20 mouse cellular contexts compared by ENCODE assay signal in genomic region chr19:47225791-47226190, GRCm38 (mm10). TPM values are rescaled to one million over a fixed set of nuclear protein-coding genes. Genes with fewer than 3 reads are reported as not detected.
DNase-seq lines count a peak whose midpoint lies in the region; ATAC-seq lines count a peak whose summit lies in the region.
"Had no signal": no experiment of that assay in that cellular context is flagged by ENCODE, and none has a peak within 500 bp of the region (broad histone marks: within the 10 kb centered on the region; RNA-seq: fewer than 3 reads in every experiment).

No protein-coding gene starts in this region.

- peak; percentile 82 for DNase-seq in cerebellum, adult 11-12 months
- DNase-seq in cerebellum, postnatal 10 days, result no peak
- peak; percentile 73 for DNase-seq in MN1 (ENCODE audit: low spot score)
- peak; percentile 63 for DNase-seq in cerebellum, adult 8-10 months
- peak; percentile 67 to 75 for DNase-seq in cerebellum, postnatal 25 days
- no peak for DNase-seq in midbrain, embryonic 11.5 days (ENCODE audit: low spot score, missing footprints)
- DNase-seq in frontal cortex, postnatal 10 days (ENCODE audit: low spot score in 2 of 2), result no peak
- DNase-seq: adrenal gland, postnatal 14 days; gastrocnemius, postnatal 14 days; heart, adult 2 months; heart, postnatal 14 days; kidney, adult 11 months had no signal

- H3K9me3 ChIP-seq in midbrain, embryonic 11.5 days (ENCODE audit: control insufficient read depth, low read length), result no peaks in the 10 kb centered on the region
- H3K9me3 ChIP-seq: embryonic facial prominence, embryonic 10.5 days; forebrain, embryonic 13.5 days; heart, embryonic 15.5 days; hindbrain, embryonic 13.5 days had no signal

- peaks cover 7% of the 10 kb centered on the region for H3K4me1 ChIP-seq in midbrain, embryonic 11.5 days (ENCODE audit: control insufficient read depth, insufficient read depth, low read length)

- H3K27ac ChIP-seq in midbrain, embryonic 11.5 days (ENCODE audit: low read depth, low read length), result no peak overlapping the region
- H3K27ac ChIP-seq: forebrain, embryonic 13.5 days; heart, adult 2 months; heart, embryonic 15.5 days; hindbrain, embryonic 13.5 days; hindbrain, postnatal 0 days had no signal

- ATAC-seq in midbrain, embryonic 11.5 days (ENCODE audit: low FRiP score), result no peak
- ATAC-seq: activated CD4-positive, CD25-positive, alpha-beta regulatory T cell, adult 4 months; forebrain, embryonic 13.5 days; hindbrain, postnatal 0 days; Patski had no signal

- H3K36me3 ChIP-seq in midbrain, embryonic 11.5 days (ENCODE audit: control insufficient read depth, insufficient read depth, low read length), result no peaks in the 10 kb centered on the region
- H3K36me3 ChIP-seq: embryonic facial prominence, embryonic 10.5 days; heart, embryonic 15.5 days; hindbrain, embryonic 13.5 days had no signal

- WGBS in midbrain, embryonic 11.5 days, result 93% methylated on average over 5 of the region's 5 CpGs

- H3K4me2 ChIP-seq in midbrain, embryonic 11.5 days, result no peak overlapping the region
- H3K4me2 ChIP-seq: forebrain, embryonic 13.5 days; heart, embryonic 11.5 days; heart, embryonic 15.5 days; hindbrain, embryonic 13.5 days had no signal

- no peaks in the 10 kb centered on the region for H3K27me3 ChIP-seq in midbrain, embryonic 11.5 days (ENCODE audit: control insufficient read depth, insufficient read depth, low read length)
- H3K27me3 ChIP-seq: heart, embryonic 15.5 days; Patski had no signal

- no peak overlapping the region for H3K4me3 ChIP-seq in midbrain, embryonic 11.5 days (ENCODE audit: low read depth, low read length)
- H3K4me3 ChIP-seq: embryonic facial prominence, embryonic 10.5 days; forebrain, embryonic 13.5 days; heart, adult 2 months; heart, embryonic 15.5 days; hindbrain, embryonic 13.5 days had no signal

- no peak overlapping the region for H3K9ac ChIP-seq in midbrain, embryonic 11.5 days (ENCODE audit: low read length)
- H3K9ac ChIP-seq: forebrain, embryonic 13.5 days; heart, embryonic 15.5 days; hindbrain, embryonic 13.5 days had no signal

RNA-seq across cellular contexts. Expression of gene Neurl1a, which starts 47.2 kb away (rescaled TPM):
- 2.9 and 4.0 TPM in 2 replicates for polyA plus RNA-seq in midbrain, embryonic 11.5 days (2014; fragmentation: Nextera tagmentation; extraction: Ambion mirVana)

Comparison
In these comparisons a context has a peak if more than half of its experiments do, and no peak if none do; other contexts are left out.
1. DNase-seq: peak in cerebellum, adult 11-12 months (single experiment), MN1 (single experiment), cerebellum, adult 8-10 months (single experiment) and cerebellum, postnatal 25 days (2 of 2); none in cerebellum, postnatal 10 days (0 of 2), midbrain, embryonic 11.5 days (single experiment) and frontal cortex, postnatal 10 days (0 of 2).